Mouse (Mus musculus) MEL (cell line): ENCODE results near the gene Ccdc141. TPM values are rescaled to one million over a fixed set of nuclear protein-coding genes. Genes with fewer than 3 reads are reported as not detected.

Experiments
- DNase-seq: peaks from one replicate; pipeline ENCODE4 v3.0.0; 2011; ENCODE audit warnings: low read depth, low spot score
- H3K27ac ChIP-seq: 2 replicates; pipeline ENCODE4 v1.5.1; 2012; ENCODE audit warnings: low read depth, mild to moderate bottlenecking, control low read depth, low read length, moderate library complexity; ENCODE audit not compliant: control insufficient read depth
- H3K27me3 ChIP-seq, 2 experiments: fragments of 150-350 bp in 1 of 2; sonication (generic) in 1 of 2; 2 replicates each; pipeline ENCODE4 v1.6.1; 2012; ENCODE audit warnings: low read length in 2 of 2, mild to moderate bottlenecking in 2 of 2, improper control_type of control experiment in 1 of 2, moderate library complexity in 1 of 2; ENCODE audit not compliant: insufficient read depth in 2 of 2, control insufficient read depth in 1 of 2
- H3K36me3 ChIP-seq, 2 experiments: 2 replicates each; pipeline ENCODE4 v1.6.1; 2012 to 2014; ENCODE audit warnings: low read length in 2 of 2, improper control_type of control experiment in 1 of 2, inconsistent platforms in 1 of 2, mild to moderate bottlenecking in 1 of 2; ENCODE audit not compliant: insufficient read depth in 2 of 2, control insufficient read depth in 1 of 2
- H3K4me1 ChIP-seq, 2 experiments: fragments of 150-350 bp in 1 of 2; sonication (generic) in 1 of 2; 2 replicates each; pipeline ENCODE4 v1.6.1; 2012; ENCODE audit warnings: low read length in 2 of 2, improper control_type of control experiment in 1 of 2, mild to moderate bottlenecking in 1 of 2; ENCODE audit not compliant: insufficient read depth in 2 of 2, control insufficient read depth in 1 of 2
- H3K4me3 ChIP-seq, 2 experiments: fragments of 150-350 bp in 1 of 2; sonication (generic) in 1 of 2; 2 replicates each; pipeline ENCODE4 v1.5.1; 2012; ENCODE audit warnings: low read depth in 2 of 2, low read length in 2 of 2, mild to moderate bottlenecking in 2 of 2, moderate library complexity in 2 of 2, control low read depth in 1 of 2, improper control_type of control experiment in 1 of 2; ENCODE audit not compliant: control insufficient read depth in 1 of 2, insufficient read depth in 1 of 2
- H3K79me2 ChIP-seq: 2 replicates; pipeline ENCODE4 v1.6.1; 2012; ENCODE audit warnings: mild to moderate bottlenecking, low read length, moderate library complexity; ENCODE audit not compliant: control insufficient read depth, poor library complexity, insufficient read depth
- H3K9ac ChIP-seq: 2 replicates; pipeline ENCODE4 v1.6.1; 2012; ENCODE audit warnings: low read depth, mild to moderate bottlenecking, control low read depth, low read length, moderate library complexity; ENCODE audit not compliant: control insufficient read depth, poor library complexity, severe bottlenecking
- H3K9me3 ChIP-seq: fragments of 150-350 bp; sonication (generic); replicated peaks from 2 replicates; pipeline ENCODE4 v1.6.1; 2012; ENCODE audit warnings: mild to moderate bottlenecking, low read length, improper control_type of control experiment, moderate library complexity; ENCODE audit not compliant: insufficient read depth
- CTCF ChIP-seq, 3 experiments: IDR thresholded peaks in 2 of 3; conservative IDR thresholded peaks in 1 of 3; 2 replicates each; pipeline ENCODE4 v1.5.1; 2011 to 2012; ENCODE audit warnings: low read length in 3 of 3, low read depth in 2 of 3, mild to moderate bottlenecking in 2 of 3, improper control_type of control experiment in 1 of 3, inconsistent platforms in 1 of 3, mixed read lengths in 1 of 3, moderate library complexity in 1 of 3; ENCODE audit not compliant: control insufficient read depth in 1 of 3, insufficient read depth in 1 of 3, poor library complexity in 1 of 3, severe bottlenecking in 1 of 3
- ELF1 ChIP-seq: IDR thresholded peaks from 2 replicates; pipeline ENCODE4 v1.6.1; 2014; ENCODE audit warnings: low read depth, mild to moderate bottlenecking, inconsistent platforms, low read length, improper control_type of control experiment, moderate library complexity
- EP300 ChIP-seq, 2 experiments: IDR thresholded peaks; 2 replicates each; pipeline ENCODE4 v1.6.1; 2011; ENCODE audit warnings: improper control_type of control experiment in 2 of 2, low read length in 2 of 2, low read depth in 1 of 2, mild to moderate bottlenecking in 1 of 2
- GABPA ChIP-seq: IDR thresholded peaks from 2 replicates; pipeline ENCODE4 v1.6.1; 2012; ENCODE audit warnings: low read depth, mild to moderate bottlenecking, inconsistent platforms, low read length, improper control_type of control experiment, moderate library complexity
- JUND ChIP-seq: IDR thresholded peaks from 2 replicates; pipeline ENCODE4 v1.6.1; 2011; ENCODE audit warnings: low read depth, mild to moderate bottlenecking, improper control_type of control experiment, low read length
- MAFK ChIP-seq: IDR thresholded peaks from 2 replicates; pipeline ENCODE4 v1.6.1; 2011; ENCODE audit warnings: low read depth, mild to moderate bottlenecking, low read length, improper control_type of control experiment, borderline replicate concordance
- NRF1 ChIP-seq: IDR thresholded peaks from 2 replicates; pipeline ENCODE4 v1.6.1; 2014; ENCODE audit warnings: low read depth, mild to moderate bottlenecking, inconsistent platforms, low read length, improper control_type of control experiment, moderate library complexity; ENCODE audit not compliant: poor library complexity, insufficient read depth, severe bottlenecking
- RAD21 ChIP-seq: IDR thresholded peaks from 2 replicates; pipeline ENCODE4 v1.6.1; 2011; ENCODE audit warnings: mild to moderate bottlenecking, low read depth, low read length, improper control_type of control experiment
- SIN3A ChIP-seq: IDR thresholded peaks from 2 replicates; pipeline ENCODE4 v1.6.1; 2012; ENCODE audit warnings: low read length, improper control_type of control experiment, inconsistent platforms
- TCF12 ChIP-seq: IDR thresholded peaks from 2 replicates; pipeline ENCODE4 v1.6.1; 2014; ENCODE audit warnings: low read depth, mild to moderate bottlenecking, inconsistent platforms, low read length, improper control_type of control experiment, moderate library complexity
- UBTF ChIP-seq: IDR thresholded peaks from 2 replicates; pipeline ENCODE4 v1.6.1; 2012; ENCODE audit warnings: low read depth, mild to moderate bottlenecking, inconsistent platforms, low read length, improper control_type of control experiment, moderate library complexity, borderline replicate concordance; ENCODE audit not compliant: insufficient read depth
- USF2 ChIP-seq, 2 experiments: IDR thresholded peaks; 2 replicates each; pipeline ENCODE4 v1.6.1; 2011 to 2012; ENCODE audit warnings: improper control_type of control experiment in 2 of 2, low read length in 2 of 2, borderline replicate concordance in 1 of 2, inconsistent platforms in 1 of 2, low read depth in 1 of 2, mild to moderate bottlenecking in 1 of 2; ENCODE audit not compliant: insufficient read depth in 1 of 2
- ZKSCAN1 ChIP-seq: IDR thresholded peaks from 2 replicates; pipeline ENCODE4 v1.6.1; 2012; ENCODE audit warnings: low read depth, mild to moderate bottlenecking, inconsistent platforms, low read length, improper control_type of control experiment, moderate library complexity
- ZMIZ1 ChIP-seq: IDR thresholded peaks from 2 replicates; pipeline ENCODE4 v1.6.1; 2012; ENCODE audit warnings: low read depth, mild to moderate bottlenecking, inconsistent platforms, low read length, improper control_type of control experiment, moderate library complexity
- polyA plus RNA-seq, 2 experiments: library from polyadenylated mRNA; stranded (reverse) in 1 of 2; unstranded in 1 of 2; fragments of >175 nt in 1 of 2; fragments of >200 nt in 1 of 2; gene quantifications; 2 replicates each; pipeline versions ENCODE4 v1.2.1 to v1.2.4; 2012; ENCODE audit warnings: low replicate concordance in 2 of 2, low read depth in 1 of 2; ENCODE audit not compliant: insufficient read length in 2 of 2, insufficient read depth in 1 of 2, missing spikeins in 1 of 2
- total RNA-seq: library from RNA; depleted of rRNA; stranded (reverse); fragments of 300-350 nt; gene quantifications from 2 replicates; pipeline ENCODE4 v1.2.3, GENCODE M21; 2012

Gene Ccdc141
- total and polyA plus RNA-seq, 3 experiments, result 0.54 to 1.1 TPM; not detected in 1

GRCm38 (mm10) chr2:77200958-77201614 is 30.6 kb upstream of the Ccdc141 start:
- no peaks in the 10 kb centered on the region for H3K27me3 ChIP-seq
- H3K9ac ChIP-seq, result no peak overlapping the region
- H3K4me1 ChIP-seq, result no peaks in the 10 kb centered on the region
- TF ChIP-seq USF2 (IDR thresholded peaks at IDR 0.05; ENCODE audit: borderline replicate concordance in 1 of 2, insufficient read depth in 1 of 2, low read depth in 1 of 2, low read length in 2 of 2), result no peak
- no peak for TF ChIP-seq GABPA
- TF ChIP-seq NRF1, result no peak
- no peak overlapping the region for H3K27ac ChIP-seq
- H3K4me3 ChIP-seq, result peak overlapping the region in 1 of 2 experiments; percentile 10; a peak in 1 of 4 replicates
- DNase-seq, result peak; percentile 31
- H3K9me3 ChIP-seq, result no peaks in the 10 kb centered on the region
- no peaks in the 10 kb centered on the region for H3K79me2 ChIP-seq
- H3K36me3 ChIP-seq, result no peaks in the 10 kb centered on the region

- no peak overlapping the region for H3K27ac ChIP-seq
- DNase-seq, result no peak
- no peaks in the 10 kb centered on the region for H3K4me1 ChIP-seq
- H3K36me3 ChIP-seq, result no peaks in the 10 kb centered on the region
- H3K4me3 ChIP-seq, result no peak overlapping the region
- H3K9me3 ChIP-seq, result no peaks in the 10 kb centered on the region
- H3K27me3 ChIP-seq, result no peaks in the 10 kb centered on the region
- H3K79me2 ChIP-seq, result no peaks in the 10 kb centered on the region
- H3K9ac ChIP-seq, result no peak overlapping the region
- no peak for TF ChIP-seq SIN3A
- no peak for TF ChIP-seq ELF1
- TF ChIP-seq UBTF, result no peak
- no peak for TF ChIP-seq JUND
- TF ChIP-seq ZKSCAN1, result no peak
- TF ChIP-seq CTCF (IDR thresholded peaks at IDR 0.05 in 2 of 3, conservative IDR thresholded peaks at IDR 0.05 in 1 of 3; ENCODE audit: control insufficient read depth in 1 of 3, insufficient read depth in 1 of 3, low read depth in 2 of 3, low read length in 3 of 3, poor library complexity in 1 of 3, severe bottlenecking in 1 of 3), result no peak
- no peak for TF ChIP-seq MAFK
- TF ChIP-seq TCF12, result no peak
- no peak for TF ChIP-seq ZMIZ1
- no peak for TF ChIP-seq RAD21
- no peak for TF ChIP-seq EP300 (IDR thresholded peaks at IDR 0.05; ENCODE audit: low read depth in 1 of 2, low read length in 2 of 2)
- TF ChIP-seq, all 39 proteins: peak for 0
These were observed 29.9 kb upstream of the Ccdc141 start for GRCm38 (mm10) chr2:77200379-77200778.
